Mouse (Mus musculus) lung, embryonic 15.5 days (tissue): ENCODE measurements around the gene Pld1. TPM values are rescaled to one million over a fixed set of nuclear protein-coding genes. Genes with fewer than 3 reads are reported as not detected.

Experiments used
- ATAC-seq: fragments of 200-750 bp; cut with Nextera tagmentation; 2 replicates; pipeline ENCODE4 v1.8.0; 2017; ENCODE audit warnings: moderate number of reproducible peaks, borderline replicate concordance; ENCODE audit not compliant: low FRiP score, low TSS enrichment; ENCODE audit errors: extremely low read depth
- H3K27ac ChIP-seq: fragments of 300-500 bp; sonication (generic); 2 replicates; pipeline ENCODE4 v1.5.1; 2015; ENCODE audit warnings: moderate library complexity, mild to moderate bottlenecking, inconsistent platforms
- H3K27me3 ChIP-seq: fragments of 300-500 bp; sonication (generic); 2 replicates; pipeline ENCODE4 v1.6.1; 2015; ENCODE audit warnings: inconsistent platforms
- H3K36me3 ChIP-seq: fragments of 300-500 bp; sonication (generic); 2 replicates; pipeline ENCODE4 v1.6.1; 2015; ENCODE audit warnings: inconsistent platforms
- H3K4me1 ChIP-seq: fragments of 300-500 bp; sonication (generic); 2 replicates; pipeline ENCODE4 v1.6.1; 2015; ENCODE audit warnings: inconsistent platforms
- H3K4me2 ChIP-seq: fragments of 300-500 bp; sonication (generic); 2 replicates; pipeline ENCODE4 v1.6.1; 2015; ENCODE audit warnings: inconsistent platforms, mild to moderate bottlenecking, moderate library complexity
- H3K4me3 ChIP-seq: fragments of 300-500 bp; sonication (generic); 2 replicates; pipeline ENCODE4 v1.5.1; 2015; ENCODE audit warnings: mild to moderate bottlenecking, inconsistent platforms
- H3K9ac ChIP-seq: fragments of 300-500 bp; sonication (generic); 2 replicates; pipeline ENCODE4 v1.6.1; 2015; ENCODE audit warnings: inconsistent platforms
- H3K9me3 ChIP-seq: fragments of 300-500 bp; sonication (generic); 2 replicates; pipeline ENCODE4 v1.6.1; 2016; ENCODE audit warnings: inconsistent platforms
- WGBS: fragments of 180-500 bp; shearing (Covaris S2); methylation state at CpG from one replicate; pipeline ENCODE4 v1.1.7; 2015; 5-methylcytosine and 5-hydroxymethylcytosine counted together
- polyA plus RNA-seq: library from polyadenylated mRNA; unstranded; fragments of >200 nt; fragmentation: Nextera tagmentation; extraction: Ambion mirVana; gene quantifications from 2 replicates; pipeline ENCODE4 v1.2.1, GENCODE M21; 2015

Gene Pld1
- polyA plus RNA-seq, 1 experiment from 2014 or later = 9.0 TPM

- WGBS = 80% methylated on average over 11 of the region's 11 CpGs
- no peaks in the 10 kb centered on the region for H3K27me3 ChIP-seq
- no peak overlapping the region for H3K27ac ChIP-seq
- H3K4me3 ChIP-seq = no peak overlapping the region
- H3K9me3 ChIP-seq = no peaks in the 10 kb centered on the region
- H3K4me1 ChIP-seq = no peaks in the 10 kb centered on the region
- H3K4me2 ChIP-seq = no peak overlapping the region
- H3K36me3 ChIP-seq = no peaks in the 10 kb centered on the region
- H3K9ac ChIP-seq = no peak overlapping the region
- no peak for ATAC-seq
These were observed 69.2 kb downstream of the Pld1 start for GRCm38 (mm10) chr3:28007684-28008083.

- ATAC-seq = no peak
- H3K4me3 ChIP-seq = no peak overlapping the region
- no peak overlapping the region for H3K9ac ChIP-seq
- no peak overlapping the region for H3K27ac ChIP-seq
- no peaks in the 10 kb centered on the region for H3K27me3 ChIP-seq
- no peaks in the 10 kb centered on the region for H3K36me3 ChIP-seq
- WGBS = 64% methylated on average over 4 of the region's 4 CpGs
- H3K4me2 ChIP-seq = no peak overlapping the region
- no peaks in the 10 kb centered on the region for H3K9me3 ChIP-seq
- H3K4me1 ChIP-seq = no peaks in the 10 kb centered on the region
These were observed 69.9 kb downstream of the Pld1 start for GRCm38 (mm10) chr3:28008369-28008768.

DNA sequence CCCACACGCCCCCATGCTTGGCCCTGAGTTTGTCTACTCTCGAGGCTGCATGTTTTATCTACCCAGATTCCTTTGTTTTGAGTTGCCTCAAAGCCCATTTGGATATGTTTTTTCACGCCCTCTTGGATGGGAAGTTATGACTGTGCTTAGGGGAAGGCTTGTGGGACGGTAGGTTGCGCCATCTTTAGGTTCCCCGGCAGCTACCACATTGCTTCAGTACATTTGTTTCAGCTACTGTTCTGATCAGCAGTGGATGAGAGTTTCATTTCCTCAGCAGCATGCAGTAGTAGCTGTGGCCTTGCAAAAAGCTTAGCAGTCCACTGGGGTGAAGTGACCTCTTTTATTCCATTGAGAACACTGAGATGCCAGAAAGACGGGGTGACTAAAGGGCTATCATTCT is 73.7 kb downstream of the Pld1 start:
- no peak for ATAC-seq

GRCm38 (mm10) chr3:28013441-28013840 is 74.9 kb downstream of the Pld1 start:
- H3K4me3 ChIP-seq = no peak overlapping the region
- H3K9ac ChIP-seq = no peak overlapping the region
- no peaks in the 10 kb centered on the region for H3K27me3 ChIP-seq
- no peak overlapping the region for H3K27ac ChIP-seq
- no peaks in the 10 kb centered on the region for H3K36me3 ChIP-seq
- no peak for ATAC-seq
- H3K4me1 ChIP-seq = no peaks in the 10 kb centered on the region
- H3K4me2 ChIP-seq = no peak overlapping the region
- H3K9me3 ChIP-seq = no peaks in the 10 kb centered on the region
- WGBS = 71% methylated on average over 6 of the region's 6 CpGs

More for the DNA sequence above, 73.7 kb downstream of the Pld1 start:
- Histone ChIP-seq H3K27me3 (no peaks in the 10 kb centered on the region), H3K9ac (no peak overlapping the region), H3K27ac (no peak overlapping the region), H3K4me1 (no peaks in the 10 kb centered on the region), H3K36me3 (no peaks in the 10 kb centered on the region), H3K4me3 (no peak overlapping the region), H3K4me2 (no peak overlapping the region), H3K9me3 (no peaks in the 10 kb centered on the region)
- 76% methylated on average over 7 of the region's 7 CpGs for WGBS

GRCm38 (mm10) chr3:28017002-28017401 is 78.5 kb downstream of the Pld1 start:
- WGBS = 92% methylated on average over 2 of the region's 2 CpGs
- ATAC-seq = no peak
- no peaks in the 10 kb centered on the region for H3K27me3 ChIP-seq

GRCm38 (mm10) chr3:28019727-28020126 is 81.2 kb downstream of the Pld1 start:
- 53% methylated on average over 4 of the region's 4 CpGs for WGBS
- Histone ChIP-seq H3K4me2 (no peak overlapping the region), H3K9me3 (no peaks in the 10 kb centered on the region), H3K27ac (no peak overlapping the region), H3K4me1 (peaks cover 15% of the 10 kb centered on the region), H3K4me3 (no peak overlapping the region), H3K9ac (no peak overlapping the region), H3K27me3 (no peaks in the 10 kb centered on the region), H3K36me3 (no peaks in the 10 kb centered on the region)
- ATAC-seq = no peak

More at GRCm38 (mm10) chr3:28017002-28017401, 78.5 kb downstream of the Pld1 start:
- no peaks in the 10 kb centered on the region for H3K9me3 ChIP-seq
- peaks cover 9% of the 10 kb centered on the region for H3K4me1 ChIP-seq
- no peak overlapping the region for H3K4me2 ChIP-seq
- no peak overlapping the region for H3K4me3 ChIP-seq
- no peak overlapping the region for H3K9ac ChIP-seq
- H3K36me3 ChIP-seq = no peaks in the 10 kb centered on the region
- H3K27ac ChIP-seq = no peak overlapping the region

DNA sequence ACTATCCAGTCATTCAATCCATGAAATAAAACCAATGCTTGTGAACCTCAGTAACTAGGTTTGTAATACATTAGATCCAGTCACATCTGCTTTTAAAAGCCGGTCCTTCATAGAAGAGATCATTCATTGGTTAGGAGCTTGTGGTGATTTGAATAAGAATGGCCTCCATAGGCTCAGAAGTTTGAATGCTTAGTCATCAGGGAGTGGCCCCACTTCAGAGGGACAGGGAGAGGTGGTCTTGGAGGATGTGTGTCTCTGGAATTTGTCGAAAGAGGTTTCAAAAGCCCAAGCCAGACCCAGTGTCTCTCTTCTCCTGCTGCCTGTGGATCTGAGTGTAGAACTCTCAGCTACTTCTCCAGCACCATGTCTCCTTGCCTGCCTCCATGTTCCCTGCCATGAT is 81.9 kb downstream of the Pld1 start:
- no peak for ATAC-seq
- Histone ChIP-seq H3K9me3 (no peaks in the 10 kb centered on the region), H3K27ac (peak overlapping the region; percentile 50; the same call in 1 of the 2 replicates), H3K9ac (no peak overlapping the region), H3K4me3 (no peak overlapping the region), H3K27me3 (no peaks in the 10 kb centered on the region), H3K4me1 (peaks cover 15% of the 10 kb centered on the region), H3K36me3 (no peaks in the 10 kb centered on the region), H3K4me2 (no peak overlapping the region)
- 93% methylated on average over 2 of the region's 2 CpGs for WGBS

DNA sequence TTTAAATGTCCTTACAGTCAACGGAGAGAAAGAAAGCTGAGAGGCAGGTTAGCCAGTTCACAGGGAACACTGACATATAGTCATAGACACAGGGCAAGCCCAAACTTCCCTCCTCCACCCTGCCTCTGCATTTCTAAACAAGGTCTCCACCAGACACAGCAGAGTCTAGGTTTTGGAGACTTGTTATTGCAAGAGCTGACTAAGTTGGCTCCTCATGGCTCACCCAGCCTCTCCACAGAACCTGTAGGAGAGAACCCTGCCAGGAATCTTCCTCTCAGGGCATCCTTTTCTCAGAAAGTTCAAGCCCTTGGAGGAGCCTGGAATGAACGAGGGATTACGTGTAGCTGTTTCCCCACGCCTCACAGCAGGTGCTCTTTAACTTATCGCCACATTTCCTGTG is 83.7 kb downstream of the Pld1 start:
- no peaks in the 10 kb centered on the region for H3K36me3 ChIP-seq

GRCm38 (mm10) chr3:28026876-28027275 is 88.4 kb downstream of the Pld1 start:
- Histone ChIP-seq H3K4me3 (no peak overlapping the region), H3K27ac (0 out of 2 replicates have a peak overlapping the region, but pooled peaks have one; percentile 24), H3K9ac (no peak overlapping the region), H3K4me1 (peaks cover 11% of the 10 kb centered on the region), H3K27me3 (no peaks in the 10 kb centered on the region), H3K4me2 (no peak overlapping the region), H3K9me3 (no peaks in the 10 kb centered on the region), H3K36me3 (no peaks in the 10 kb centered on the region)
- 43% methylated on average over 3 of the region's 3 CpGs for WGBS
- ATAC-seq = no peak

More for the DNA sequence above, 83.7 kb downstream of the Pld1 start:
- no peak overlapping the region for H3K9ac ChIP-seq
- no peak overlapping the region for H3K4me3 ChIP-seq
- WGBS = 55% methylated on average over 5 of the region's 5 CpGs
- ATAC-seq = no peak
- no peaks in the 10 kb centered on the region for H3K27me3 ChIP-seq
- H3K9me3 ChIP-seq = no peaks in the 10 kb centered on the region
- H3K4me1 ChIP-seq = peaks cover 15% of the 10 kb centered on the region
- peak overlapping the region; percentile 39; the same call in 1 of the 2 replicates for H3K27ac ChIP-seq
- no peak overlapping the region for H3K4me2 ChIP-seq

DNA sequence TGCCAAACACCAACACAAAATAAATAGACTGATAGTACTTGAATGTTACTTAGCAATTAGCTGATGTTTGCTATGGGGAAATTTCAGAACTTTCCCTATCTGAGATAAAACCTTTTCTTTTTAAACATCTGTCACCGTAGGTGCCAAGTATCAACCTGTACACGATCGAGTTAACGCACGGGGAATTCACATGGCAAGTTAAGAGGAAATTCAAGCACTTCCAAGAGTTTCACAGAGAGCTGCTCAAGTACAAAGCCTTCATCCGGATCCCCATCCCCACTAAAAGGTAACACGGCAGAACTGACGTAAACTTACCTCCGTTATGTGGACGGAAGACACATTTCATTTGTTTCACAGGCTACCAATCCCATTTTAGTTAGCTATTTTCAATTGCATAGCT is 90.0 kb downstream of the Pld1 start:
- H3K4me1 ChIP-seq = peaks cover 7% of the 10 kb centered on the region; the same call in 1 of the 2 replicates
- H3K4me2 ChIP-seq = no peak overlapping the region
- H3K9ac ChIP-seq = no peak overlapping the region
- H3K9me3 ChIP-seq = no peaks in the 10 kb centered on the region
- no peaks in the 10 kb centered on the region for H3K36me3 ChIP-seq
- H3K27me3 ChIP-seq = no peaks in the 10 kb centered on the region
- 48% methylated on average over 10 of the region's 10 CpGs for WGBS
- ATAC-seq = no peak
- no peak overlapping the region for H3K27ac ChIP-seq
- H3K4me3 ChIP-seq = no peak overlapping the region

DNA sequence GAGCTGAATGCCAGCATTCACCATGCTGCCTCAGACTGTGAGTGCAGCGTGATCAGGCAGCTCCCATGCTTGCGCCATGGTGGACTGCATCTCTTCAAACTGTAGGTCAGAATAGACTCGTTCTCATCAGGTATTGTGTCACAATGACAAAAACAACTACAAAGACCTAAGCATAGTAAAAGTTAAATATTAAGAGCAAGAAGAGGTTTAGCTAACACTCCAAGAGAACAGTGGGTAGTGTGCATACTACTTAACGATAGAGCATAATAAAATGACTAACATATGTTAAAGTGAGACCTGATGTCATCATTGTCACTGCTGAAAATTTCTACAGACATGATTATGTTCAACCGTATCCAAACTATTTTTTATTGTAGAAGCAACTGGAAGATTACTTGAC is 92.4 kb downstream of the Pld1 start:
- H3K9ac ChIP-seq = no peak overlapping the region
- H3K4me2 ChIP-seq = no peak overlapping the region
- no peak overlapping the region for H3K4me3 ChIP-seq
- ATAC-seq = no peak
- H3K27me3 ChIP-seq = no peaks in the 10 kb centered on the region
- WGBS = 69% methylated on average over 5 of the region's 5 CpGs
- peaks cover 11% of the 10 kb centered on the region; the same call in 1 of the 2 replicates for H3K4me1 ChIP-seq
- no peaks in the 10 kb centered on the region for H3K36me3 ChIP-seq
- H3K9me3 ChIP-seq = no peaks in the 10 kb centered on the region
- peak overlapping the region; percentile 88 for H3K27ac ChIP-seq

DNA sequence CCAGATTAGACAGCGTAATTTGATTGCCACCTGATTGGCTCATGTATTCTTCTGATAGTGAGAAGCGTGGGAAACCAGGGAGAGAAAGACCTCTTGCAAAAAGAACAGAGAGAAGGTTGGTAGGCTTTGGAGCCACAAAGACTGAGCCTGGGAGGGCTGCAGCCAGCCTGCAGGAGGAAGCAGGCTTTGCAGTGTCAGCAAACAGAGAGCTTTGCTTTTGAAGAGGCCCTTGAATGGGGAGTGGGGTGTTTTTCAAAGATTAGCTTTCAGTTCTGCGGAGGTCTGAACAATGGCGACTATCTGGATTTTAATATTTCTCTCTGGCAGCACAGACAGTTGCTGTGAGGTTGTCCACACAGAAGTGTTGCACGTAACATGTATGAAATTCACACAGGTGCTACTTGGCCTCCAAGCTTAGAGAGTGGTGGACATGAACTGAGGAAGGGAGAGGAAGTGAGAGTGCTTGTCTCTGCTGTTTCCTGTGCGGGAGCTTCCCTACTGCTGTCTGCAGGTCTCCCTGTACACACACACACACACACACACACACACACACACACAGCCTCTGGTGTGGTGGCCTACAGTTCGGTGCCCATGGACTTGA is 93.2 kb downstream of the Pld1 start:
- peak; percentile 79 for ATAC-seq
- peak overlapping the region; percentile 88 for H3K27ac ChIP-seq
- H3K9ac ChIP-seq = no peak overlapping the region
- WGBS = 41% methylated on average over 7 of the region's 7 CpGs
- H3K4me3 ChIP-seq = no peak overlapping the region
- no peaks in the 10 kb centered on the region for H3K36me3 ChIP-seq
- no peaks in the 10 kb centered on the region for H3K9me3 ChIP-seq
- no peaks in the 10 kb centered on the region for H3K27me3 ChIP-seq
- H3K4me2 ChIP-seq = peak overlapping the region; percentile 6
- H3K4me1 ChIP-seq = peaks cover 11% of the 10 kb centered on the region; the same call in 1 of the 2 replicates
